Mouse (Mus musculus): ENCODE measurements around the gene Shcbp1l. TPM values are rescaled to one million over a fixed set of nuclear protein-coding genes. Genes with fewer than 3 reads are reported as not detected.

Gene Shcbp1l
- polyA plus RNA-seq, 1 experiment from 2014 or later = 0.58 TPM

GRCm38 (mm10) chr1:153440752-153441151 is 15.8 kb downstream of the Shcbp1l start:
- Histone ChIP-seq H3K27ac (ENCODE audit: low read depth, low read length) (no peak overlapping the region), H3K9me3 (ENCODE audit: control insufficient read depth, low read length) (no peaks in the 10 kb centered on the region), H3K4me2 (replicated peaks; ENCODE audit: low read depth, low read length) (no peak overlapping the region), H3K4me1 (ENCODE audit: control insufficient read depth, insufficient read depth, low read length) (no peaks in the 10 kb centered on the region), H3K4me3 (ENCODE audit: low read length) (no peak overlapping the region), H3K9ac (ENCODE audit: low read depth, low read length) (no peak overlapping the region), H3K36me3 (ENCODE audit: control insufficient read depth, insufficient read depth, low read length) (no peaks in the 10 kb centered on the region), H3K27me3 (ENCODE audit: control insufficient read depth, insufficient read depth, low read length) (no peaks in the 10 kb centered on the region)
- WGBS = 84% methylated on average over 4 of the region's 4 CpGs
- ATAC-seq (ENCODE audit: low FRiP score, low TSS enrichment) = no peak

GRCm38 (mm10) chr1:153441656-153442055 is 16.7 kb downstream of the Shcbp1l start:
- H3K9ac ChIP-seq (ENCODE audit: low read depth, low read length) = no peak overlapping the region
- ATAC-seq (ENCODE audit: low FRiP score, low TSS enrichment) = no peak
- no peak overlapping the region for H3K4me3 ChIP-seq (ENCODE audit: low read length)

GRCm38 (mm10) chr1:153443019-153443418 is 18.1 kb downstream of the Shcbp1l start:
- no peaks in the 10 kb centered on the region for H3K9me3 ChIP-seq (ENCODE audit: control insufficient read depth, low read length)
- WGBS = 79% methylated on average over 1 of the region's 1 CpGs
- H3K9ac ChIP-seq (ENCODE audit: low read depth, low read length) = no peak overlapping the region

More at GRCm38 (mm10) chr1:153441656-153442055, 16.7 kb downstream of the Shcbp1l start:
- H3K36me3 ChIP-seq (ENCODE audit: control insufficient read depth, insufficient read depth, low read length) = no peaks in the 10 kb centered on the region; the same call in 1 of the 2 replicates
- no peaks in the 10 kb centered on the region for H3K27me3 ChIP-seq (ENCODE audit: control insufficient read depth, insufficient read depth, low read length)
- no peaks in the 10 kb centered on the region for H3K9me3 ChIP-seq (ENCODE audit: control insufficient read depth, low read length)
- H3K4me1 ChIP-seq (ENCODE audit: control insufficient read depth, insufficient read depth, low read length) = no peaks in the 10 kb centered on the region
- no peak overlapping the region for H3K27ac ChIP-seq (ENCODE audit: low read depth, low read length)
- H3K4me2 ChIP-seq (replicated peaks; ENCODE audit: low read depth, low read length) = no peak overlapping the region
- 82% methylated on average over 3 of the region's 3 CpGs for WGBS

GRCm38 (mm10) chr1:153443632-153444031 is 18.7 kb downstream of the Shcbp1l start:
- Histone ChIP-seq H3K9ac (ENCODE audit: low read depth, low read length) (no peak overlapping the region), H3K27me3 (ENCODE audit: control insufficient read depth, insufficient read depth, low read length) (no peaks in the 10 kb centered on the region), H3K4me3 (ENCODE audit: low read length) (no peak overlapping the region), H3K4me1 (ENCODE audit: control insufficient read depth, insufficient read depth, low read length) (no peaks in the 10 kb centered on the region), H3K9me3 (ENCODE audit: control insufficient read depth, low read length) (no peaks in the 10 kb centered on the region), H3K27ac (ENCODE audit: low read depth, low read length) (no peak overlapping the region), H3K36me3 (ENCODE audit: control insufficient read depth, insufficient read depth, low read length) (no peaks in the 10 kb centered on the region; the same call in 1 of the 2 replicates), H3K4me2 (replicated peaks; ENCODE audit: low read depth, low read length) (no peak overlapping the region)
- WGBS = 75% methylated on average over 4 of the region's 4 CpGs
- ATAC-seq (ENCODE audit: low FRiP score, low TSS enrichment) = no peak

More at GRCm38 (mm10) chr1:153443019-153443418, 18.1 kb downstream of the Shcbp1l start:
- Histone ChIP-seq H3K4me1 (ENCODE audit: control insufficient read depth, insufficient read depth, low read length) (no peaks in the 10 kb centered on the region), H3K36me3 (ENCODE audit: control insufficient read depth, insufficient read depth, low read length) (no peaks in the 10 kb centered on the region; the same call in 1 of the 2 replicates), H3K27me3 (ENCODE audit: control insufficient read depth, insufficient read depth, low read length) (no peaks in the 10 kb centered on the region), H3K27ac (ENCODE audit: low read depth, low read length) (no peak overlapping the region), H3K4me2 (replicated peaks; ENCODE audit: low read depth, low read length) (no peak overlapping the region), H3K4me3 (ENCODE audit: low read length) (no peak overlapping the region)
- ATAC-seq (ENCODE audit: low FRiP score, low TSS enrichment) = no peak

GRCm38 (mm10) chr1:153446120-153446831 is 21.3 kb downstream of the Shcbp1l start:
- H3K27ac ChIP-seq (ENCODE audit: low read depth, low read length) = no peak overlapping the region
- WGBS = 98% methylated on average over 20 of the region's 20 CpGs
- ATAC-seq (ENCODE audit: low FRiP score, low TSS enrichment) = no peak

GRCm38 (mm10) chr1:153451237-153452154 is 26.5 kb downstream of the Shcbp1l start:
- ATAC-seq (ENCODE audit: low FRiP score, low TSS enrichment) = no peak
- H3K27me3 ChIP-seq (ENCODE audit: control insufficient read depth, insufficient read depth, low read length) = no peaks in the 10 kb centered on the region
- H3K36me3 ChIP-seq (ENCODE audit: control insufficient read depth, insufficient read depth, low read length) = peaks cover 36% of the 10 kb centered on the region
- no peak overlapping the region for H3K4me3 ChIP-seq (ENCODE audit: low read length)
- H3K9ac ChIP-seq (ENCODE audit: low read depth, low read length) = no peak overlapping the region
- no peaks in the 10 kb centered on the region for H3K9me3 ChIP-seq (ENCODE audit: control insufficient read depth, low read length)
- H3K4me1 ChIP-seq (ENCODE audit: control insufficient read depth, insufficient read depth, low read length) = no peaks in the 10 kb centered on the region
- no peak overlapping the region for H3K27ac ChIP-seq (ENCODE audit: low read depth, low read length)
- WGBS = 74% methylated on average over 10 of the region's 10 CpGs
- no peak overlapping the region for H3K4me2 ChIP-seq (replicated peaks; ENCODE audit: low read depth, low read length)

More at GRCm38 (mm10) chr1:153446120-153446831, 21.3 kb downstream of the Shcbp1l start:
- Histone ChIP-seq H3K9me3 (ENCODE audit: control insufficient read depth, low read length) (no peaks in the 10 kb centered on the region), H3K4me2 (replicated peaks; ENCODE audit: low read depth, low read length) (no peak overlapping the region), H3K4me1 (ENCODE audit: control insufficient read depth, insufficient read depth, low read length) (no peaks in the 10 kb centered on the region), H3K36me3 (ENCODE audit: control insufficient read depth, insufficient read depth, low read length) (no peaks in the 10 kb centered on the region; the same call in 1 of the 2 replicates), H3K27me3 (ENCODE audit: control insufficient read depth, insufficient read depth, low read length) (no peaks in the 10 kb centered on the region), H3K4me3 (ENCODE audit: low read length) (no peak overlapping the region), H3K9ac (ENCODE audit: low read depth, low read length) (no peak overlapping the region)

GRCm38 (mm10) chr1:153453146-153453642 is 28.2 kb downstream of the Shcbp1l start:
- Histone ChIP-seq H3K27me3 (ENCODE audit: control insufficient read depth, insufficient read depth, low read length) (no peaks in the 10 kb centered on the region), H3K9ac (ENCODE audit: low read depth, low read length) (no peak overlapping the region), H3K4me1 (ENCODE audit: control insufficient read depth, insufficient read depth, low read length) (no peaks in the 10 kb centered on the region), H3K4me3 (ENCODE audit: low read length) (no peak overlapping the region), H3K27ac (ENCODE audit: low read depth, low read length) (no peak overlapping the region), H3K36me3 (ENCODE audit: control insufficient read depth, insufficient read depth, low read length) (peaks cover 53% of the 10 kb centered on the region), H3K9me3 (ENCODE audit: control insufficient read depth, low read length) (no peaks in the 10 kb centered on the region), H3K4me2 (replicated peaks; ENCODE audit: low read depth, low read length) (no peak overlapping the region)
- 89% methylated on average over 3 of the region's 3 CpGs for WGBS
- ATAC-seq (ENCODE audit: low FRiP score, low TSS enrichment) = peak; percentile 44; the same call in 1 of the 2 replicates

- Histone ChIP-seq H3K9ac (ENCODE audit: low read depth, low read length) (no peak overlapping the region), H3K36me3 (ENCODE audit: control insufficient read depth, insufficient read depth, low read length) (peaks cover 81% of the 10 kb centered on the region), H3K9me3 (ENCODE audit: control insufficient read depth, low read length) (no peaks in the 10 kb centered on the region), H3K4me2 (replicated peaks; ENCODE audit: low read depth, low read length) (no peak overlapping the region), H3K4me1 (ENCODE audit: control insufficient read depth, insufficient read depth, low read length) (no peaks in the 10 kb centered on the region), H3K27ac (ENCODE audit: low read depth, low read length) (no peak overlapping the region), H3K4me3 (ENCODE audit: low read length) (no peak overlapping the region), H3K27me3 (ENCODE audit: control insufficient read depth, insufficient read depth, low read length) (no peaks in the 10 kb centered on the region)
- ATAC-seq (ENCODE audit: low FRiP score, low TSS enrichment) = peak; percentile 32; the same call in 1 of the 2 replicates
- 84% methylated on average over 5 of the region's 5 CpGs for WGBS
These were observed 31.2 kb downstream of the Shcbp1l start for GRCm38 (mm10) chr1:153456137-153456536.

Data from kidney, embryonic 14.5 days (tissue).